Mouse (Mus musculus): ENCODE results near the gene Dyrk1a.
A peak's percentile ranks its signal among the peaks of the same experiment; 100 is the strongest.

Gene Dyrk1a

GRCm38 (mm10) chr16:94569229-94570176 is at the start of gene Dyrk1a:
TSS of gene Dyrk1a (plus strand) at chr16:94570010.
- peak; percentile 86 to 95 for DNase-seq (ENCODE audit: low spot score in 2 of 2)

- DNase-seq (ENCODE audit: low spot score in 2 of 2): no peak
Measured at GRCm38 (mm10) chr16:94523594-94524377, 46.0 kb upstream of the Dyrk1a start.

GRCm38 (mm10) chr16:94524691-94525090 is 45.1 kb upstream of the Dyrk1a start:
- DNase-seq (ENCODE audit: low spot score in 2 of 2): no peak

DNA sequence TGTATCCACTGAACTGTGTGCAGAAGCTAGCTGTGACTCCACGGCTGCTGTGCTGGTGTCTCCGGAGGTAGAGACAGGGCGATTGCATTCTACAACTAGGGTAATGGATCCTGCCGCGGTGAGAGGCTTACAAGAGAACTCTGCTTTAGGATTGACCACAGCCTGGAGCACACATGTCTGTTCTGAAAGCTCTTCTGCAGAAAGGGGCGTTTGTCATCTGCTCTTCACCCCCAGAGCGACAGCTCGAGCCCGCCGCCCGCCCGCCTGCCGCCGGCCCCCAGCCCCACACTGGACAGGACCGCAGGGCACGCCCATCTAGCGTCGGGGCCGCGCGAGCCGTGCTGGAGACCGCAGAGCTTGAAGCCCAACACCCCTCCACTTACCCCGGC is 43.9 kb upstream of the Dyrk1a start:
- DNase-seq (ENCODE audit: low spot score in 2 of 2): peak in 1 of 2 experiments; percentile 49

- DNase-seq (ENCODE audit: low spot score in 2 of 2): peak; percentile 91 to 95
Measured at GRCm38 (mm10) chr16:94526344-94527151, 43.3 kb upstream of the Dyrk1a start, which contains the start of gene Vps26c. TSS of gene Vps26c (minus strand) at chr16:94526830.

DNA sequence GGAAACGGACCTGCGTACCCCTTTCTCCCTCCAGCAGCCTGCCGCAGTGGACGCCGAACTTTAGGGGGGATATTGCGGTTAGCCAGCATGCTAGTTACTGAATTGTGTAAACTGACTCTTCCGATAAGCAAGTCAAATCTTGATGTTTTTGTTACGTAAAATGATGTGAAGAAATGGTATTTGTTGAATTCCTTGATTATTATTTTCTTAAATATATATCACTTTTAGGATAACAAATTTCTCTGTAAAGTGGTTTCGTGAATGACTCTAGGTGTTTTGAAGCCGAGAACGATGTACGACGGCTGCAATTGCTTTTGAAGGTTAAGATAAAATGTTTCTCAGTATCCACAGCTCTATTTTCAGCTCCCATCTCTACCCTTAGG is 42.7 kb upstream of the Dyrk1a start:
- DNase-seq (ENCODE audit: low spot score in 2 of 2): no peak

DNA sequence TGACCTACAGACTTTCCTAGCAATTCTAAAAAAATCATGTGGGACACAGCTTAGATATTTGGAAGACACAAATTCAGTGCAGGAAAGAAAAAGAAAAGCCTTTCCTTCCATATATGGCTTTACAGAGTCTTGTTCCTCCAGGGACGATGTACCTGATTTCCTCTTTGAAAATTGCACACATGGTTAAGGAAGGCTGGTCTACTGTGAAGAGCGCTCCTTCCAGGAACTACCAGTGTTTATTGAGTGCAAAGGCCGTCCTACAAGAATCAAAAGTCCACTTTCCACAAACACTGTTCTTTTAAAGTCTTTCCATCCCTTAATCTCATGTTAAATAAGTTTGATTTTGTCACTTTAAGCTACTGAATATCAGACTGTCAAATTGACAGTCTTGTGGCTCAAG is 42.3 kb upstream of the Dyrk1a start:
- DNase-seq (ENCODE audit: low spot score in 2 of 2): no peak

DNA sequence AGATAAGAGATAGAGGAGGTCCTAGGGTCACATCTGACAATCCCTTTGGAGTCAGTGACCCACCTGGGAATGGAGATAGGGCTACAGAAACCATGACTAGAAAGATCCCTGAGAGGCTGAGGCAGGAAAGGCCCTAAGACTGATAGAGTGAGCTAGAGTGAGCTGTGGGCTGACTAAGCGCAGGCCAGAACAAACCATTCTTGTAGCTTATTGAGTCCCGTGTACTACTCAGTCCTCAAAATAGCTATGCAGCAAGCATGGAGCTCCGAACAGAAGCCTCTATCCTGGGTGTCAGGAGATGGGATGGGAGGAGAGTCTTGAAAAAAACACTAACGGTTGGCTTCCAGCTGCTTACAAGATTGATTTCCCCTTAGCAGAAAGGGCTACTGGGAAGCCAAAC is 38.5 kb upstream of the Dyrk1a start:
- no peak for DNase-seq (ENCODE audit: low spot score in 2 of 2)

- DNase-seq (ENCODE audit: low spot score in 2 of 2): no peak
Measured at GRCm38 (mm10) chr16:94533679-94534078, 36.1 kb upstream of the Dyrk1a start.

GRCm38 (mm10) chr16:94535716-94536115 is 34.1 kb upstream of the Dyrk1a start:
- DNase-seq (ENCODE audit: low spot score in 2 of 2): no peak

- DNase-seq (ENCODE audit: low spot score in 2 of 2): no peak
Measured at GRCm38 (mm10) chr16:94536417-94537158, 33.2 kb upstream of the Dyrk1a start.

DNA sequence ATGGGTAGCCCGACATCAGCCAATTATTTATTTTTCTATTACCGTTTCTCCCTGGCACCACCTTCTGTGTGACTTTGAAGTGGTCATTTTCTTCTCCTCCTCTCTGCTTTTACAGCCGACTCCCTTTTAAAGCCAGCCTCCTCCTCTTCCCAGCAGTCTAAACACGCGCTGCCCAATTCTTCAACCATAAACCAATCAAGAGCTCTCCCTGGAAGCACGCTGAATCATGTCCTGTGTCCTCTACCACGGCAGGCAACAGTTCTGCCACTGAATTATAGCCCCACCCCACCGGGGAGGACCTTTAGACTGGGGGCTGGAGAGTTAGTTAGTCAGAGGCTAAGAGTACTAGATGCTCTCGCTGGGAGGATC is 32.7 kb upstream of the Dyrk1a start:
- DNase-seq (ENCODE audit: low spot score in 2 of 2): no peak

DNA sequence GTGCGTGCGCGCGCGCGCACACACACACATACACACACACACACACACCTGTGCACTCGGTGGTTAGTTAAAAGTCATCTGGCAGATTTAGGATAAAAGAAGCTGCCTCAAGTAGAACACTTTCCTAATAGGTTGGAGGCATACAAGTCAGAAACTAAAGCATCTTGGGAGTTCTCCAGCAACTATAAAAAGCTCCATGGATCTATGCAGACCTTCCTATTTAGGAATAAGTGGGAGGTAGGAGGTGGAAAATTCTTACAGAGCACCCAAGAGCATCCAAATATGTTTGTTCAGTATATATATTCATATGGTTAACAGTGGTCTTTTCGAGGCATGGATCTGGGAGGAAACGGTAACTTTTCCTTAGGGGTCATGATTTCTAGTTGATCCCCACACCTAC is 29.7 kb upstream of the Dyrk1a start:
- no peak for DNase-seq (ENCODE audit: low spot score in 2 of 2)

GRCm38 (mm10) chr16:94542898-94543297 is 26.9 kb upstream of the Dyrk1a start:
- DNase-seq (ENCODE audit: low spot score in 2 of 2): no peak

DNA sequence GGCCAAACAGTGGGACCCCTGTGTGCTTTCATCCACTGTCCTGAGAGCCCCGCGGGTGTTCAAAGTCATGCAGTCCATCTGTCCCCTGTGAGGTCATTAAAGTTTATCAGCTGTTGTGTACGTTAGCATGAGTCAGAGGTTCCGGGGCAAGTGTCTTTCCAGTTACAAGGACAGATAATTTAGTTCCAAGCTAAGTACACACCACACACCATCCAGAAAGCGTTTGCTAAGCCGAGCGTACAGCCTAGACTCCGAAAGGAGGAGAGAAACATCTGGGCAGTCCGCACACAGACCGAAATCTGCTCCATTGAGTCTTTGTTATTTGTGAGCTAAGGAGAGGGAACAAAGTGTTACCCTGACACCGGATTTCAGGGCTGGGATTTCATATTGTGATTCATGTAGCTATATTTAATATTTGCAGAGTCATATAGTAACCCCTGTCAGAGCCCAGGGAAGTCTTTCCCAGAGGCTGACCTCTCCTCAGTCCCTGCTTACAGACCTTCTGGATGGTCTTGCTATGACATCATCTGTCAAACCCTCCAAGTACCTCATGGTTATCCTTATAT is 25.2 kb upstream of the Dyrk1a start:
- DNase-seq (ENCODE audit: low spot score in 2 of 2): no peak

GRCm38 (mm10) chr16:94545781-94546562 is 23.8 kb upstream of the Dyrk1a start:
- DNase-seq (ENCODE audit: low spot score in 2 of 2): no peak

- no peak for DNase-seq (ENCODE audit: low spot score in 2 of 2)
Measured at GRCm38 (mm10) chr16:94549813-94550212, 20.0 kb upstream of the Dyrk1a start.

DNA sequence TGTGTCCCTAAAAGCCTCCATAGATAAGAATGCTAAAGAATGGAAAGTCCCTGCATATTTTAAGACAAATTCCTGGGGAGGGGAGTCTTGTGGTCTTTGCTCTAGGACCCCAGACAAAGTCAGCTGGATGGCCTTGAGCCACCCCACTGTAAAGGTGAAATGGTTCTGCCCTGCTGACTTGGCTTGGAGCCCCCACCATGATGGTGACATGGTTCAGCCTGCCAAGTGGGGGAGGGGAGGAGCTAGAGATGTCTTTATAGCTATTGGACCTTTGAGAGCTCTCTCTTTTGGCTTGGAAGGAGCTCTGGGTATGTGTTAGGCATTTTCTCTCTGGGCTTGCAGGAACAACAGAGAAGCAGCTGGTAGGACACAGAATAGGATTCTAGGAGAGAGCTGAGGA is 17.9 kb upstream of the Dyrk1a start:
- no peak for DNase-seq (ENCODE audit: low spot score in 2 of 2)

- no peak for DNase-seq (ENCODE audit: low spot score in 2 of 2)
Measured at GRCm38 (mm10) chr16:94555346-94555745, 14.5 kb upstream of the Dyrk1a start.

- DNase-seq (ENCODE audit: low spot score in 2 of 2): no peak
Measured at GRCm38 (mm10) chr16:94556228-94556627, 13.6 kb upstream of the Dyrk1a start.

Measured in frontal cortex, postnatal 25 days (tissue).